Mouse (Mus musculus) liver (tissue): ENCODE measurements around the gene Rbfox1.

Experiments used
- DNase-seq: peaks from one replicate; pipeline ENCODE4 v3.0.0-alpha.2; 2020; ENCODE audit warnings: mixed read lengths

The Rbfox1 gene

GRCm38 (mm10) chr16:6241393-6241792 lies 356.2 kb downstream of the Rbfox1 start:
- no peak for DNase-seq

DNA sequence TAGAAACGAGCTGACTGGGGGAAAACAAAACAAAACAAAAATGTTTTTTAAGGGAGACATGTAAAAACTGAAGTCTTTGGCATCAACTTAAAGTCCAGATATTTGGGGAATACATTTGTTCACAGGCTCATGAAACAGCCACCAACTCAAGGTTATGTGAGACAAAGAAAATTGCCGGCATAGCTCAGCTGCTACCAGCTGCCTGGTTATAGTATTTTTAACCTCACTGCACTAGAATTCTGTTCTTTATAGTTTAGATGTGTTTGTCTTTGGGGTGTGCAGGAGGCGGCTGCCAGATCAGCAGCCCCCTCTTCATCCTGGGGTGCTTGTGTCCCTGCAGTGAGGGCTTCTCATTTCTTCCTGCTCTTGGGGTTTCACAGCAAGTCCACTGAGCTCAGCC lies 357.3 kb downstream of the Rbfox1 start:
- no peak for DNase-seq

DNA sequence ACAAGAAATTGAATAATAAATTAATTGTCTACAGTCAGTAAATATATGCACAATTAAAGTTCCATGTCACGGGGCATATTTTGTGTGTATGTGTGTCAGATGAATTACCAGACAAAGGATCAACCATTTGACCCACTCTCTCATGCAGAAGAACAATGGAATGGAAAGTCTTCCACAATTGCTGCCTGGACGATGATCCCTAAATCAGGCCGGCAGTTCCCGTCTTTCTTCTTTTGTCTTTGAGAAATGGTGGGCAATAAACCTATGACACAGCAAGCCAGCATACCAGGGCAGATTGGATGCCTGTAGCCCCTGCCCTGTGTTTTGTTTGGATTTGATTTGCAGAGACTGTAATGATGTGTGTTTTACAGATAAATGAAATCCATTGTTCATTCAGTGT lies 362.4 kb downstream of the Rbfox1 start:
- DNase-seq, result no peak

- DNase-seq, result no peak
Observed at GRCm38 (mm10) chr16:6264557-6264956, 379.4 kb downstream of the Rbfox1 start.

DNA sequence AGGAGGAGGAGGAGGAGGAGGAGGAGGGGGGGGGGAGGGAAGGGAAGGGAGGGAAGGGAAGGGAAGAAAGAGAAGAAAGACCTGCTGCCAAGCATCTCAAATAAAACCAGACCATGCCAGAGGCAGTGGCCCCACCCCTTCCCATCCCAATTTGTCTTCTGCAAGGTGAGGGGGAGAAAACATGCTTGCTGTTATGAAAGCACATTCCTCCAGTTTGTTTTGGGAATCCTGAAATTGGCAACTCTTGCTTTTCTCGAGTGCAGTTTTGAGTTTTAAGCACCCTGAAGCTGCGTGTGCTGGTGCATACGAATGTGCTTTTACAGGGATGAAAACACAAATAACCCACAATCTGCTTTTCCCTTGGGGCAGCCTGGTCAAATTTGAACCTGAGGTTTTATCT lies 380.5 kb downstream of the Rbfox1 start:
- no peak for DNase-seq

GRCm38 (mm10) chr16:6271596-6272370 lies 386.6 kb downstream of the Rbfox1 start:
- DNase-seq, result no peak

- DNase-seq, result no peak
Observed at GRCm38 (mm10) chr16:6283496-6283895, 398.3 kb downstream of the Rbfox1 start.

GRCm38 (mm10) chr16:6284317-6284716 lies 399.2 kb downstream of the Rbfox1 start:
- no peak for DNase-seq

DNA sequence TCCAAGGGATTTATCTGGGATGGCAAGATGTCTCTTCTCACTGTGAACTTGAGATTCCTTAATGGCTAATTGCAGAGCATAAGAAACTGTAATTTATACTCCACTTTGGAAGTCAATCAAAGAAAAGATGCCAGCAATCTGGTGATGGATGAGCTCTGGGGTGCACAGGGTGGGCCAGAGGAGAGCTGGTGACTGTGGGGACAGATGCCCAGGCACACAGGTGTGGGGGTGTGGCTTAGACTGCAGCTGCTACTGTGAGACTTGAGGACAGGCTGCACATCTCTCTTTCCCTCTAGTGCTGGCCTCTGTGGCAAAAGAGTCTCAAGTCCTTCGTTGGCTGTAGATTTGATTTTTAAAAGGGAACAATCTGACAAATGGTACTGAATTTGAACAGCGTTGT lies 402.5 kb downstream of the Rbfox1 start:
- DNase-seq, result no peak

DNA sequence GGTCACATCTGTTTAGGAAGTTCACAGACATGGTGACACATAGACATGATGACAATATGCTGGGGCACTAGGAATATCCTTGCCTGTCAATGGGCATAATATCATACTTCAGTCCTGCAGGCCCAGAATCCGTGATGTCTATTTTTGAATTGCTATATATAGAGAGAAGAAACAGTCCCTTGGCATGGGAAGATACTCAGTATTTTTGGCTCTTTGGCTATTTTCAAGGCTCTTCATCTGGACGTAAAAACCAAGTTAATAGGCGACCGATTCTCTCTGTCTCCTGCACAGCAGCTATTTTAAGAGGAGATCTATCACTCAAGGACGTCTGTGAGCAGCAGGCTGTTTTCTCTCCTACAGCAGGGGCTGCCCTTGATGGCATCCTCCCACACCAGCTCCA lies 415.0 kb downstream of the Rbfox1 start:
- DNase-seq, result no peak

DNA sequence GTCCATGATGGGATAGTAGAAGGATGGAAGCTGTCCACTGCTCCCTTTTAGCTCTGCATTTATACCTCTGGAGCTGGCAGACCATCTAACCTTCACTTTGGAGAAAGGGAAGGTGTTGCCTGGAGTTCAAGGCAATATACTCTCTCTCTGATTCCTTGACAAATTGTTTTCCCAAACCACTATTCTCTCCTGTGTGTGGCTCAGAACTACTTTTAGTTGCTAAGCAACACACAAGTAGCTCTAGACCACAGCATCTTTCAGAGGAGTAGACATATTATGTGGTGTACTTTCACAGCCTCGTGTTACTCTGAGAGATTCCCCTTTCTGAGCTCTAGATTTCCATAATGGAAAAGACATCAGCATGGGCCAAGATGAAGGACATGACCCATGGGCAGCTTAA lies 417.9 kb downstream of the Rbfox1 start:
- no peak for DNase-seq

DNA sequence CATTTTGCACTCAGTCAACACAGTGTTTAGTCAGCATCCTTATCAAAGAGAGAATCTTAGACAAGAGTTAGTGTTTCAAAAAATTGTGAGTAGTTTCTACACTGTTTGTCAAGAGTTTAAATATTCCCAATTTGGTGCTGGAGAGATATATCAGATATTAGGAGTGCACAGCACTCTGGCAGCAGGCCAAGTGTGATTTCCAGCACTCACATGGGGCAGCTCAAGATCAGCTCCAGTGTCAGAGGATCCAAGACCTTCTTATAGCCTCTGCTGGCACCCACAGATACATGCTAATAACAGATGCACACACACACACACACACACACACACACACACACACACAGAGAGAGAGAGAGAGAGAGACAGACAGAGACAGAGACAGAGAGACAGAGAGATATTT lies 424.8 kb downstream of the Rbfox1 start:
- no peak for DNase-seq

DNA sequence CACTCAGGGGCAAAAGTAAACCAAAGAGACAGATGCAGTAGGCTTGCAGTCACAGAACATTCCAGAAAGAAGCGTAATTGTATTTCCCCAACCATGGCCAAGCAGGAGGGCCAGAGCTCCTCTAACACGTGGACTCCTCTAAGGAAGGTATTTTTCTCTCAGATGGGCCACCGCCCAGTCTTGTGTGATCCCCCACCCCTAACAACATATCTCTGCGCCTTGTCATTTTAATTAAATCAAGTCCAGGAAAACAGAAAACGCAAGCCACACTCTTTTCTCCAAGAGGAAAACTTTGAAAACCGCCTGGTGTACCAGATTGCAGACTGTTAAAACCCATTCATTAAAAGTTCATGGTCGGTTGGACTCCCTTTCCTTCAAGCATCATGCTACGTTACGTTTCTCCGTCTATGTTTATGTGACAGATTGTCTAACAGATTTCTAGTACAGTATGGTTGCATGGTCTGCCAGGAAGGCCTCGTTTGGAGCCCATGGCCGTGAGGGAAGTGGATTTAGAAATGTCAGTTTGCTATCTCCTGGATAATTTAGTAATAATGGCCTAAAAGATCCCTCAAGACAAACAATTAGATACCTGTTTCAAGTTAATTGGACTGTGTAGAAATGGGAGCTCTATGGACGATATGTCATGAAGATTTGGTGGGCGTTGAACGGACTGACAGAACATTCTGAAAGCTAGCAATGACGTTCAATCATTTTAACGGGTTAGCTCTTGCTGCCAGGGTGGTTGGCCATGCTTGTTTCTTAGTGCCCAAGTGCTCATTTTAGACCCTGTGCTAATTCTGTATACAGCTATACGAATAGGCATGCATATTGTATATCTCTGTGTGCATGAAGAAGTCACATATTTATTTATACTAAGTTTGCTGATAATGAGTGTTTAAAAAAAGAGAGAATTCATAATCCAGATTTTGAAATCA lies 425.9 kb downstream of the Rbfox1 start:
- no peak for DNase-seq

GRCm38 (mm10) chr16:6313689-6314088 lies 428.5 kb downstream of the Rbfox1 start:
- DNase-seq, result no peak

DNA sequence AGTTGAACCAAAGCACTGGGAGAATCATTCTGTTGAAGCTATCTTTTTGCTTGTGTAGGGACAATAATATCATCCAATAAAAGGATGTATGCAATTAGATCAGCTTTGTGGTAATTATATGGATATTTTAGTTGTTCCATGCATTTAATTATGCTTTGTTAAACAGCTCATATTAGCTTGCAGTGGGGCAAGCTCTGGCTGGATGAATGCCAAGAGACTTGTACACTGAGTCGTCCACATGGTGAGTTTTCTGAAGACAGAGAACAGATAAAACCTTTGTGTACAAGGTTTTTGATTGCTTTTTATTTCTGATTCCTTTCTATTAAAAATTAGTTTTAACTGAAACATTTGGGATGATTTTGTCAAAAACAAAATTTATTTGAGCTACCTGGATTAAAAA lies 439.7 kb downstream of the Rbfox1 start:
- DNase-seq, result no peak

- DNase-seq, result no peak
Observed at GRCm38 (mm10) chr16:6331400-6331939, 446.3 kb downstream of the Rbfox1 start.

- no peak for DNase-seq
Observed at GRCm38 (mm10) chr16:6333273-6333672, 448.1 kb downstream of the Rbfox1 start.

GRCm38 (mm10) chr16:6348103-6348502 lies 462.9 kb downstream of the Rbfox1 start:
- no peak for DNase-seq

DNA sequence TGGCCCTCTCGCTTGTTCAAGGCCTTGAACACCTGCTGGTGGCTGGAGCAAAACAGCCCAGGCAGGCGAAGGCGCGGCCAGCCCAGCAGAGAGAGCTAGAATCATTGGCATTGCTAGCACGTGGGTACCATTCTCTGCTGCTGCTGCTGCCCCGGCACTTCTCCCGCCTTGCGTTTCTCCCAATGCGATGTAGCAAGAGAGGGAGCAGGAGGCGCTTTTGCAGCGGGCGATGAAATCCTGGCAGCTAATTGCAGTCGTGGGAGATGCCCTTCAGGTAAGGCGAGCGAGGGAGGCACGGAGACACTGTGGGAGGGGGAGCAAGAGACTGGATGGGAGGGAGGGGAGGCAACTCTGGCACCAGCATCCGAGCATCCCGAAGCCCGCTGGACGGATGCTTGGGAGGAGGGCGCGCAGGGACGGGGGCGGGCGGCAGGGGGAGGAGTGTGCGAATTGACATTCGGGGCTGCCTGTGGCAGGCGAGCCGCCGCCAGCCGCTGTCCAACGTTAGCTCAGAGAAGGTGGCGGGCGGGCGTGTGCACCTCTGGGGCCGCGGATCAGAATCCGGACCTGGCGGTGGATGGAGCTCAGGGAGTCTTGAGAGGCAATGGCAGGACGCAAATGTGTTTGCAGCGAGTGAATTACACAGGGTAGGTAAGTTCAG lies 463.6 kb downstream of the Rbfox1 start:
- peak; percentile 10 for DNase-seq

DNA sequence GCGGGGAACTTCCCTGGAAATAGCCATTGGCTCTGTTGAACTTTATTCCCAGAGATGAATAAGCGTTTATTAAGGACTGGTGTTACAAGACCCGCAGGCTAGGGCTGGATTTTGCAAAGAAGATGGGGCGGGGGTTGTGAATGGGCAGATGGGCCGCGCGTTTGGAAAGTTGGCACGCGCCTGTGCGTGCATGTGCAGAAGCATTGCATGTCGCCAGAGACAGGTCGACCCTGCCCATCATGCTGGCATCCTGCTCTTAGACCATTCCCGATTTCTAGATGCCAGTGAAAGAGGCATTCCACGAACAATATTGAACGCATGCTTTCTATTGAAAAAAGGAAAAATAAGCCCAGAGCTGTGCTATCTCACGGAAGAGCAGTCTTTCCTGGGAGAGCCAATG lies 464.2 kb downstream of the Rbfox1 start:
- no peak for DNase-seq

DNA sequence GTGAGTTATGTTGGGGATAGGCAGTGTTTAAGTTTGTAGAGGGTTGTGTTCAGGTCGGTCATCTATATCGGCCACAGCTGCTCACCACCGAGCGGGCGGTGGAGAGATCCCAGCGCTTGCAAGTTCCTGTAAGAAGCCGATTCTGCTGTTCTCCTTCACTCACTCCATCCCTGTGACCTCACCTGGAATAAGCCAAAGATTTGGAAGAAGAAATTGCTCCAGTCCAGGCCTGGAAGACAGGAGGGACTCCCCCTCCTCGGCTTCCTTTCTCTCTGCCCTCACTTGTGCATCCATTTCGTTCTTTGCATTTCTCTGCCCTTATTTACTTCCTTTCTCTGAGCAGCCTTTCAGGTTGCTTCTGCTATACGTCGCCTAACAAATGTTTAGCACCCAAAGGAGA lies 465.1 kb downstream of the Rbfox1 start:
- no peak for DNase-seq

DNA sequence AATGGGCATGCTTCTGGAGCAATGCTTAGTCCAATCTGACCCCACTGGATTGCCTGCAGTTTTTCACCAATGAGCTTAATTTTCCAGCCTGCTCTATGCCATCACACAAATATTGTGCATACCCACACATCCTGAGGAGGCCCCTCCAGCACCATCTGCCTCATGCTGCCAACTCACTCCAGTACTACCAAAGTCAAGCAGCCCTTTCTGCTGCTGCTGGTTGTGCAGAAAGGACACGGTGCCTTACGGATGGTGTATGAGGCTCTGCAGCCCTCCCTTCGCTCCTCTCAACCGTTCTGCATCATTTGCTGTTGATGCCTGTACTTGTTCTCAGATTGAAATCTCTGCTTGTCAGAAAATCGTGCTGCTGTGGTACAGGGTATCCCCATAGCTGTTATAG lies 468.0 kb downstream of the Rbfox1 start:
- no peak for DNase-seq

DNA sequence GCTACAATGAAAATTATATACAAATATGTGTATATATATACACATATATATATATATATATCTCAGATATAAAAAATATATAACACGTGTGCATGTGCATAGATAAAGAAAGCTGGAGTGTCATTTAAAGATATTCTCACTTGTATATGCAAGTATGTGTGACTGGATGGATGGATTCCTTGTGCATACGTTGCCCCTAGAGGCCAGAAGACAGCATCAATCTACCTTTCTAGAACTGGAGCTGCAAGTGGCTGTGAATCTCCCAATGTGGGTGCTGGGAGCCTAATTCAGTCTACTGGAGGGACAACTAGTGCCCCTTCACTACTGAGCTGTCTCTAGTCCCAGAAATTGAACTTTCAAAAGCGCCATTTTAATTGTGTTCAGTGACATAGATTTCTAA lies 471.8 kb downstream of the Rbfox1 start:
- no peak for DNase-seq
